Mouse (Mus musculus) G1E (cell line): ENCODE measurements around the gene Tm9sf1.

Source experiments
- CTCF ChIP-seq: IDR thresholded peaks from 2 replicates; pipeline ENCODE4 v1.5.1; 2012; ENCODE audit warnings: low read depth, low read length, inconsistent platforms, mixed read lengths
- GATA1 ChIP-seq: IDR thresholded peaks from 2 replicates; pipeline ENCODE4 v1.6.1; 2012; ENCODE audit warnings: borderline replicate concordance, low read length, inconsistent platforms, mixed read lengths
- GATA2 ChIP-seq: IDR thresholded peaks from 2 replicates; pipeline ENCODE4 v1.6.1; 2012; ENCODE audit warnings: low read depth, low read length, inconsistent platforms, borderline replicate concordance
- POLR2AphosphoS5 ChIP-seq: IDR thresholded peaks from 2 replicates; pipeline ENCODE4 v1.6.1; 2012; ENCODE audit warnings: low read depth, low read length, inconsistent platforms; ENCODE audit not compliant: insufficient replicate concordance

DNA sequence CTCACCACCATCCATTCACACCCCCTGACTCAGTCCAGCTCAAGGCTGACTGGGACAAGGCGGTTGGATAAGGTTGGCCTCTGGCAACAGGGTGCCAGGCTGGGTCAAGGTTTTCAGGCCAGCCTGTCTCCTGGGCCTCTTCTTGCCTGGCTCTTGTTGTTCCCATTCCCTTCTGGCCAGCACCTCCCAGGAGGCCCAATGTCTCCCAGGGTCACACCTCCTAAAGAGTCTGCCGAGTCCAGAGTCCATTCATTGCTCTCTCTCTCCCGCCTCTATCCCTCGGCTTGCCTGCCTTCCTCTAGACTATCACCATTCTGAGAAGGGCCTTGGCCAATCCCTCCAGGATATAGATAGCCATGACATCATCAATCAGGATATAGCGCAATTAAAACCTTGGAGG, 14.4 kb upstream of the Tm9sf1 start:
- TF ChIP-seq CTCF (no peak), GATA2 (no peak), POLR2AphosphoS5 (no peak), GATA1 (no peak)
